Mouse (Mus musculus): ENCODE data around the gene Cep295nl.

Gene Cep295nl

DNA sequence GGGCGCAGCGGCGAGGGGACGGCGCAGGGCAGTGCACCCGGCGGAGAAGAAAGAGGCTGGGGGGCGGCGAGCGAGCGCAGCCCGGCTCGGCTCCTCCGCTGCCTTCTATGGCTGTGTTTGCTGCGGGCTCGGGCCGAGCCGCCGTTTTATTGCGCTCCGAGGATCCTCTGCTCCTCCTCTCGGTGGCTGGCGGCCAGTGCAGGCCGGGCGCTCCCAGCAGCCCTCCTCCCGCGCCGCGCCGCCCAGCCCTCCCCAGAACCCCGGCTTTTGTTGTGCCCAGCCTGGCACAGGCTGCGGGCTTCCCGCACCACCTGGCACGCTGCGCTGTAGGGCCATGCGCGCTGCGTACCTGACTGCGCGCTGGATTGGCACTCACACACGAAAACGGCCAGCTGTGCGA lies 12.9 kb upstream of the Cep295nl start:
- no peak for DNase-seq (ENCODE audit: low read depth, low spot score)

DNA sequence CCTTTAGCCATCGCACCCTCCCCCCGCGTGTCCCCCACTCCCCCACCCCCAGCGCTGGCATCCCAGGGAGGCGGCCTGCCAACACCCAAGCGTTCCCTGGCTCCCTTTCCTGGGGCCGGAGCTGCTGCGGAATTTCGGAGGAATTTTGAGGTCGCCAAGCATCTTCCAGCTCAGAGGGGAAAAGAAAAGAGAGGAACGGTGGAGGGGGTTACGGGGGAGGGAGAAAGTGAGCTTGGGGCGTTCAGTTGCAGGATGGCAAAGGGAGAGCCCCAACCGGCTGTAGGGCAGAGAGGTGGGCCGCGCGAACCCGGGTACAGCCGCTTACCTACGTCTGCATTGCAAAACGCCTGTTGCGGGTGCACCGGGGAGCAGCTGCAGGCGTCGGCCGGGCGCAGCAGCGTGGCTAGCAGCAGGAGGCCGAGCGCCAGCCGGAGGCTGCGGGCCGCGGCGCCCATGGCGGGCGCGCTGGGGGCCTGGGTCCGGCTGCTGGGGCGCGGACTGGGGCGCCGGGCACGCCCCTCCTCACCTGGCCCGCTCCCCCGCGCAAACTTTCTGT lies 12.4 kb upstream of the Cep295nl start:
- DNase-seq (ENCODE audit: low read depth, low spot score), result no peak

DNA sequence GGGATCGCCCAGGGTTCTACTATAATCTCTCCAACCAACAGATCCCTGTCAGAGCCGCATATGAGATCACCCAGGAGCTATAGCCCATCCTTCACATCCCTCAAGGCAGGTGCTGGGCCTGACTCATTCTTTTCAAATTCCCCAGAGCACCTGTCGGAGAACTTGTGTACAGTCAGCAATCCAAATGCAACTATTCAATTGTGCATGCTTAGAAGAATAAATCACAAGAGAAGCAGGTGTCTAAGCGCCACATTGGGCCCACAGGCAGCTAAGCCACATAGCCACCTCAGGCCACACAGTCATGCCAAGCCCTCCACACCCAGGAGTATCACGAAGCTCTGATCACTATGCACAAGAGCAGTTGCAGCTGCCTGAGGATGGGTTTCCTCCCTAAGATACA lies 7.2 kb upstream of the Cep295nl start:
- DNase-seq (ENCODE audit: low read depth, low spot score), result no peak

DNA sequence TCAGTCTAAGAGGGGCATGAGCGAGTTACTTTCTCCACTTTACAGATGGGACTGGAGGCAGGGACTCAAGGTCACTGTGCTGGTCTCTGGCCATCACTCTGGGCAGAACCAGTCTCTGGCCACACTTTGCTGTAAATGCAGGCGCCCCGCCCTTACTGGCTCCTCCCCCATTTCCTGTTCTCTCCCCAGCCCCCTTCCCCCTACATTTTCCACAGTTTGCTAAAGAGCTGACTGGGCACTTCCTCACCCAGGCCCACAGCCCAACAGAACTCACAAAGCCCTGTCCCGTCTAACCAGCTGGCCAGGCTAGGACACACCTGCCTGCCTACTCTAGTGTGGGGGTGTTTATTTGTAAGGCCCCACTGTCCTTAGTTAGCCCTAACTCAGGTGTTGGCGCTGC lies 6.6 kb upstream of the Cep295nl start:
- no peak for DNase-seq (ENCODE audit: low read depth, low spot score)

DNA sequence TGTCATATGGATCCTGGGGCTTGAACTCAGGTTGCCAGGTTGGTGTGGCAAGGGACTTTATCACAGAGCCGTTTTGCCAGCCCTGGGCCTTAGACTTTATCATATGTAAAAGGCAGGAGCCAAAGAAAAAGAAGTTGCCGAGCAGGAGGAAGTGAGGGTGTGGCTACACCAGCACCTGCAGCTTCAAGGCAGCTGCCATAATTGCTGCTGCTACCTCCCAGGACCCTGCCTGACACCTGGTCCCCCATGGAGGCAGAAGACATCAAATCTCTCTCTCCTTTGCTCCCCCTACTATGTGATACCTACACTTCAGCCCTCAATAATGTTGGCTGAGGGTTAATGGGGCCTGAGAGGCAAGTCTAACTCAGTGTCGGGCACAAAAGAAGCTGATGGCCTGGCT lies 6.1 kb upstream of the Cep295nl start:
- DNase-seq (ENCODE audit: low read depth, low spot score), result no peak

DNA sequence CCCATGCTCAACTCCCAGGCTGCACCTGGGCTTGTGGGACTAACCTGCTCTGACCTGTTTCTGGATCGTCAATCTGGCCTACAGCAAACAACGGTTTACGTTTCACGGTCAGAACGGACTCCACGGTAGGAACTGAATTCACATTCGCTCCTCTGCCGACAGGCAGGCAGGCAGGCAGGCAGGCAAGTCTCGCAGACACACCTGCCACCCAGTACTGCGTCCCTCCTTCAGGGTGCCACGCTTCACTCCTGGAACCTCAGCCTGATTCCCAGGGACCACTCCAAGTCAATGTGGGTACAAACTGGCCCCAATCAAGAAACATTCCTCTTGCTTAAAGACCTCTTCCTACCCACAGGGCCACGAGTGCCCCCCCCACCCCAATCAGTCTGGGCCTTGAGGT lies 5.6 kb upstream of the Cep295nl start:
- no peak for DNase-seq (ENCODE audit: low read depth, low spot score)

DNA sequence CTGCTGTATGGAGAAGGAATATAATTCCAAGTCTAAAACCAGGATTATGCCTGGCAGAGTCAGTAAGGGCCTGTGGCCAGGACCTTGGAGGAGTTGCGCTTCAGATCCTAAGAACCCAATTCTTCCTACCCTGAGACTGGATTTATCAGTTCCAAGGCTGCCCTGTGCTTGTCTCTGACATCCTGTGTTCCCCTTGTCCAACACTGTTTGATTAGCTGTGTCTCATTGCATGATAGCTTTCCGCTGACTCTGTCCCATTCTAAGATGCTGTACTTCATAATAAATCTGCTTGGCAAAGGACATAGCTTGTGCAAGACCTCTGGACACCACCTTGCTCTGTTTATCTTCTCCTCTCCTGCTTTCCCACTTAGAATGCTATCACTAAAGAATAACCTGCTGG lies 5.1 kb upstream of the Cep295nl start:
- no peak for DNase-seq (ENCODE audit: low read depth, low spot score)

DNA sequence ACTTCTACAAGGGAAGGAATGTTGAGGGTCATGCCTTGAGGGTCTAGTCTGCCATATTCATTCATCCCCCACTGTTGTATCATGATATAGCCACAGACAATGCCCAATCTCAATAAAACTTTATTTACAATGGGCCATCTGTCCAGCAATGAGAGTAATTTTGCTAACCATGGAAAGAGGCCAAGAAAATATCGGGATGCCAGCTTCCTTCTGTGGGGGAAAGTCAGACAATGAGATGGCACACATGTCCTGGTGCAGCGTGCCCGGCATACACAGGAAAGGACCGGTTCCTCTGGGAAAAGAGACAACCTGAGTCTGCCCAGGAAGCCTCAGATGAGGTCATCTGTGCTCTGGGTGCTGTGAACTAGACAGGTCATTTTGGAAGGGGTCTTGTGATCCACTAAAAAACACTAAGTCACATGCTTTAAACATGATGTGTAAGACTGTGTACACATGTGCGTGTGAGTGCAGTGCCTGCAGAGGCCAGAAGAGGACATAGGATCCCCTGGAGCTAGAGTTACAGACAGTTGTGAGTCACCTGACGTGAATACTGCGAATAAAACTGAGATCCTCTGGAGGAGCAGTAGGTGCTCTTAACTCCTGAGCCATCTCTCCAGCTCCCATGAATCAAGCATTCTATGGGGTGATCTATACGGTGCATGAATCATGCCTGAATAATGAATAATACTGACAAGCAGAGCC lies 4.2 kb upstream of the Cep295nl start:
- DNase-seq (ENCODE audit: low read depth, low spot score), result no peak

DNA sequence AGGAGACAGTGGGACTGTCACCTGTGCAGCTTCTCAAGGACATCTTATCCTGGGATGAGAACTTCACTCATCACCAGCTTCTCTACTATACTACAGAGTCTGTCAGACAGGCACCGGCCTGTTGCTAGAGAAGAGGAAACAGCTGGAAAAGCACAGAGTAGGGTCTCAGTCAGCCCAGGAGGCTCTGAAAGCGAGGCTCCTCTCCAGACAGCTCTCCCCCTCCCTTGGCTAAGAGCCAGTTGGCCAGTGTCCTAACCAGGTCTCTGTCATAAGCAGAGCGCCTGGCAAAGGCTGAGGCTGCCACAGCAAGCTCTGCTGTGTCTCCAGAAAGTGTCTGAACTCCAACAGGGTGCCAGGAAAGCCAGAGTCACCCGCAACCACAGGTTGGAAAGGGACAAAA lies 3.4 kb upstream of the Cep295nl start:
- DNase-seq (ENCODE audit: low read depth, low spot score), result no peak

DNA sequence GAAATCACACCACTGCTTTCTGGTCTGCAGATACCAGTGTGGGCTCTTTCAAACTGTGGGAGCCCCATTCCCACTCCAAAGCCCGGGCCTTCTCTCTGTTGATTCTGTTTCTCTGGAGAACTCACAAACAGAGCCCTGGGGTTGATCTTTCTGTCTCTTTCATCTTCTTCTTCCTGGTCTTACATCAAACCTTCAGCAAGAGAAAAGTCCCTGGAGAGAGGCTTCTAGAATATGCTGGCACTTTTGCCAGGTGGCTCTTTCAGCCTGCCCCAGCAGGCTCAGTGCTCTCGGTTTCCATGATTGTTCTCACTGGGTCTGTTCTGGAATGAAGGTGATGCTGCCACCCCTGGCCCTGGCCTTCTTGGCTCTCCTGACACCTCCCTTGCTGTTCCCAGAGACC lies 1.3 kb upstream of the Cep295nl start:
- no peak for DNase-seq (ENCODE audit: low read depth, low spot score)

DNA sequence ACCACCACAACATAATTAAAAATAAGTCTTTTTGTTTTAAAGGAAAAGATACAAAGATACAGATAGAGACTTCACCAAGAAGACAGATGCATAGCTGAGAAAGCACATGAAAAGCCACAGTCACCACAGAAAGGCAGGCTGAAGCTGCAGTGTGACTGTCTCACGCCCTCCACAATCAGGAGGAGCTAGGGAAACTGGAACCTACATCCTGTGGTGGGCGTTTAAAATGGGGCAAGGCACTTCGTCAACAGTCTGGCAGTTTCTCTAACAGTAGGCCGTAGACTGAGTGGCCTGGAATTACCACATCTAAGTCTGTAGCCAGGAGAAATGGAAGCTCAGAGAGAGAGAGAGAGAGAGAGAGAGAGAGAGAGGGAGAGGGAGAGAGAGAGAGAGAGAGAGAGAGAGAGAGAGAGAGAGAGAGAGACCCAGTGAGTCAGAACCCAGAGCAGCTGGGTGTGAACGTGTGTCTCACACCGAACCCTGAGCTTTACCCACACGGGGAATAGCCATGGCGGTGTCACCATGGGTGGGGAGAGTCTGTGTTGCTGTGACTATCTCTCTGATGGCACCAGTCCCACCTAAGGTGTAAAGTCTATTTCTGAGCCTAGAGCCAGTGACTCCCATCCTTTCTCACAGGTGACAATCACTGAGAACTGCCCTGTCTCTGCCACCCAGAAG lies 4.7 kb downstream of the Cep295nl start:
- DNase-seq (ENCODE audit: low read depth, low spot score), result no peak

DNA sequence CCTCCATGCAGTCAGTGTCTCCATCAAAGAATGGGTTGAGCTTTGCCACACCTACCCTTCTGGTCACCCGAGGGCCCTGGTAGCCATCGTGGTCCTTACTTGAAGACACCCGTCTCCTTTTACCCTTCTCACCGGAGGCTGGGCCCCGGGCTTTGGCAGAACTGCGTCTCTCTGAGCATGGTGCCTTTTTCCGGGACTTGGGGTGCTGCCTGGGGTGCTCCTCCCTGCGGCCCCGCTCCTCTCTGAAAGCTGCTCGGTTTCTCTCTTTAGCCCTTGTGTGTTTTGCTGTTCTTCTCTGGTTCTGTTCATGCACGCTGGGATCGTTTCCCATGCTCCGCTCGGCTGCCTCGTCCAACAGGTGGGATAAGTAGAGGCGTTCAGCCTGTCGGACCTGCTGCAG lies 8.9 kb downstream of the Cep295nl start:
- DNase-seq (ENCODE audit: low read depth, low spot score), result no peak

DNA sequence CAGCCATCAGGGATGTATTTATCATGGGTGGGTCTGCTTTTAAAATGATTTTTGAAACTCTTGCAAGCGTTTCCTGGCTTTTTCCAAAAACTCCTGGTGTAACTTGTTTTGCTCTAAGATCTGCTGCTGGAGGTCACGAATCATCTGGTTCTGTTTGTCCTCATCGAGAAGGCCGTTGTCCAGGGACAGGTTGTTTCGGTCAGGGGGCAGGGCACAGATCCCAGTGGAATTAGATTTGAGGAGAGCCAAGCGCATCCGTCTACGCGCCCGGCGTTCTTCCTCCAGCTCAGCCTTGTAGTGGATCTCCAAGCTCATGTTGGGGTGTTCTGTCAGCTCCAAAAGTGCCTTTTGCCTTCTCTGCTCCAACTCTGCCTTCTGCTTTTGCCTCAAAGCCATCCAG lies 9.9 kb downstream of the Cep295nl start:
- no peak for DNase-seq (ENCODE audit: low read depth, low spot score)

DNA sequence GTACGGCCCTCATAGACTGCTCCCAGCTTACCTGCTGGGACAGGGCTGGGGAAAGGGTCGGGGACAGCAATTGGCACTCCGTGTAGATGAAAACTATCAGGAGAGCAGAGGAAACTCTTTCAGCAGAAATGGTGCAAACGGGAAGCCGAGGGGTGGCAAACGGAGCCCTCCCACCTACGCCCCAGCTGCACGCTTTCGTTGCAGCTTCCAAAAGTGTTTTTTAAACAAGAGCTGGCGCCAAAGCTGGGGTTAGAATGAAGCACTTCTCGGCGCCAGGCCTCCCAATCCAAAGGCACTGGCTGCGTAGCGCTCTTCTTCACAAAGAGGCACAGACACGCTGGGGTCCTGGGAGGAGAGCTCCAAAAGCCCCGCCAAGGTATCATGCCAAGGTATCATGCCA lies 11.5 kb downstream of the Cep295nl start:
- DNase-seq (ENCODE audit: low read depth, low spot score), result no peak

DNA sequence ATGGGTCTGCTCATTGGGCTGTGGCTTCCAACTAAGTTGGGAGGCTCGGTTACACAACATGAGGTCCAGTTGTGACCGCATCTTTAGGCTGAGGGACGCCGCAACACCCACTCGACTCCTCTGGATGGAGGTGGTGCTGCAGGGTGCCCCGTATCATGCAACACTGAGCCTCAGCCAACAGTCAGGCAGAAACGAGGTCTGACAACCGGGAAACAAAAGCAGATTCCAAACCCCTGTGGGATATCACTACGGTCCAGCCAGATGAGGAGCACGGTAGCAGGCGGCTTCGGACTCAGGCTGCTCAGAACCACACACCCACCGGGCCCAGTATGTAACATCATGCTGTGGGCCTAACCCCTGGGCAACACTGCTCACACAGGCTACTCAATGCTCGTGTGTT lies 11.9 kb downstream of the Cep295nl start:
- no peak for DNase-seq (ENCODE audit: low read depth, low spot score)

DNA sequence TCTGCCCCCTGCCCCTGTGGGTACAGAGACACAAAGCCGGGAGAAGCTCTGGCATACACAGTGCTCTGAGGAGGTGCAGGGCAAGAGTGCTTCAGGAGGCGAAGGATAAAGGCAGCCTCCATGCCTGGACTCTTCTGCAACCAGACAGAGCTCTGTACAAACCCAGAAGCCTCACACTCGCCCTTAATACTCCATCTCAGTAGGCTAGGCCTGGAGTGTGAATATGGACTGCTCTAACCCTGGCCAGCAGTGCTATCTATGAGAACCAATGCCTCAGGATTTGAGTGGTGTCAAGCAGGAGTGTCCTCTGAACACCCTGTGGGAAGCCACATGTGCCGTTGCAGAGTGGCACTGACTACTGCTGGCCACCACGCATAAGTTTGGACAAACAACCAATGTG lies 13.4 kb downstream of the Cep295nl start:
- no peak for DNase-seq (ENCODE audit: low read depth, low spot score)

DNA sequence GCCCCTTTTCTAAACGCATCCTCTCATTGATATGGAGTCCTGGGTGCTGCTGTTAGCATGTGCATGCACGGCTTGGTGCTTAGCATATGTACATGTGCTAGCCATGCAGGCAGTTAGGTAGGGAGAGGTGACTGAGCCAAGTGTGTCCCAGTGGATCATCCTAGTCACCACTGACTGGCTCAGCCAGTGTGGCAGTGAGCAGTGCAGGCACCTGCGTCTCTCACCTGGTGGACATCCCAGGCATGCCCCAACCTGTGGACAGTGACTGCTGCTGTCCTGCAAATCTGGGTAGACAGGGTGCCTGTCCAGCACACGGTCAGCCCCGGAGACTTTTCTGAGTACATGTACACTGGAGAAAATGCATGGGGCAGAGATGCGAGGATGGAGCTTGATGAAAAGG lies 13.8 kb downstream of the Cep295nl start:
- no peak for DNase-seq (ENCODE audit: low read depth, low spot score)

DNA sequence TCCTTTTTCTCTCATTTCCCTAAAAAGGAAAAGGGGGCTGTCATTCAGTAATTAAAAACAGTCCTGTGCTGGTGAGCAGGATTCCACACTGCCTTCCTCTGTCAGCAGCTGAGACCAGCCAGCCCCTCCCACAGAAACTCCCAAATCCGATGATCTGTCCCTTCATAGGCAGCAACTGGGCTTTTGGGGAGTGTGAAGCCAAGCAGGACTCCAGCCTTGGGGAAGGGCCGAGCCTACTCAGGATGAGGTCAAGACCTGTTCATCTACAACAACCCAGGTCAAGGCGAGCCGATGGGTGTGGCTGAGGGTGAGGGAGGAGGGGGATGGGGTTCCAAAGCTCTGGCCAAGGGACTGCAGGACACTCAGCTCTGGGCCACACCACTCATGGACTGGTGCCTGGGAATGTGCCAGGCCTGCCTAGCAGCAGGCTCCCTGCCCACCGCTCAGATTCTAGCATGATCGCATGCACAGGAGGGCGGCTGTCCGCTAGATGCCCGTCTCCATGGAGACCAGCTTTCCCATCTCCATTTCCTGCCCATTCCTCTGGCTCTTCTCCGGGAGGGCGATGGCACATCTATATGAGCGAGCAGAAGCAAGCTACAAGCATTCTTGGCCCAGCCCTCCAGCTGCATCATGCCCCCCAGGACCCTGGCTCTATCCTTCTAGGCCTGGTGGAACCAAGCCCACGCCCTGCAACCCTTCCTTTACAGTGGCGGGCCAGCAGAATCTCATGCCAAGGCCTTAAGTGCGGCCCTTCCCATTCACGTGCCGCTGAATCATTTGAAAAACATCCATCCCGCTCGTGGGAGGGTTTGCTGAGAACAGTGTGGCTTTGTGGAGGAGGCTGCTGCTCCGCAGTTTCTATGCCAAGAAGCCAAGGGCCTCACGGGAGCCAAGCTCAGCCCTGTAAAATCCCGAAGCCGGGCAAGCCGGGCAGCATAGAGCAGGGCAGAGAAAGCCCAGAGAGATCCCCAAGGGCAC lies 15.0 kb downstream of the Cep295nl start:
- DNase-seq (ENCODE audit: low read depth, low spot score), result no peak

DNA sequence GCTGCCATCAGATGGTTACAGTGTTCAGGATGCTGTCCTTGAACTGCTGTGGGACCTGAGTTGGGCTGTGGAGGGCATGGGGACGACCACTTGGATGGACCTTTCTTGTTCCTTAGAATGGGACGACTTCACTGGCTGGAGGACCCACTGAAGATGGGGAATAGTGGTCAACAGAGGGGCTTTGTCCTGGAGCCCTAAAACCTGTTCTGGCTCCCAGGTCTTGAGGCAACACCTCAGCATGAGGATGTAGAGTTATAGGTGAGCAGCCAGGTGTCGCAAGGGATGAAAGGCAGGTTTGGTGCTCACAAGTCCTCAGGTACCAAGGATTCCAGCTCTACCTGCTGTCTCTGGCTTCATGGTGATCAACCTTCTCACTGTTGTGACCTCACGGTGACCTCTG lies 15.8 kb downstream of the Cep295nl start:
- no peak for DNase-seq (ENCODE audit: low read depth, low spot score)

DNA sequence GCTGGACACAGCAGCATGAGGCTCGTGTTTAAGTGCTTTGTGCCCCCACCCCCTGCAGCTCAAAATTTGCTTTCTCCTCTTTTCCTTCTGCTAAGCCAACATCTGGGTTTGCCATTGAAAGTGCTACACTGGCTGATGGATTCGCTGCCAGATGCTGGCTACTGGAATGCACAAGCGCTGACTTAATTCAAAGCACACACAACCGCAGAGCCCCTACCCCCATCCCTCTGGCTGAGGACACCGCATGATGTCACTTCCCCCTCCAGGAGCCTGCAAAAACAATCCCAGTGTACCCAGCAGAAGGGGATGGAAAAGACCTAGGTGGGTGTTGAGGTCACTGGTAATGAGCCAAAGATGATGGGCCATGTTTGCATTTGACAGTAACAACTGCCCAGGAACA lies 17.8 kb downstream of the Cep295nl start:
- DNase-seq (ENCODE audit: low read depth, low spot score), result no peak

DNA sequence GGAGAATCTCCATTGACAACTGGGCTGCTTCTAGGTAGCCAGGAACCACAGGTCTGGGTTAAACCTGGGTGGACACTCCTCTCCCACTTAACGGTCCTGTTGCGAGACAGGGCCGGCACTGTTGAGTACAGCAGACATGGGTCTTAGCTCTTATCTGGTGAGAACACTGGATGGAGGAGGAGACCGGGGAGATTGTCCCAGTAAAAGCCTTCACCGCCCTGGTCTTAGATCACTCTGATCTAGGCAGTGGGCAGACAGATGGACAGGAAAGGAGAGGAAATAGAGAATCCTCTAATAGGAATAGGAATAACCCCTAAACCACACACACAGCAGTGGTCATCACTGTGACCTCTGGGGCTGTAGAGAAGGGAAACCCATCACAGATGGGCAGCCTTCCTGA lies 18.3 kb downstream of the Cep295nl start:
- DNase-seq (ENCODE audit: low read depth, low spot score), result no peak

DNA sequence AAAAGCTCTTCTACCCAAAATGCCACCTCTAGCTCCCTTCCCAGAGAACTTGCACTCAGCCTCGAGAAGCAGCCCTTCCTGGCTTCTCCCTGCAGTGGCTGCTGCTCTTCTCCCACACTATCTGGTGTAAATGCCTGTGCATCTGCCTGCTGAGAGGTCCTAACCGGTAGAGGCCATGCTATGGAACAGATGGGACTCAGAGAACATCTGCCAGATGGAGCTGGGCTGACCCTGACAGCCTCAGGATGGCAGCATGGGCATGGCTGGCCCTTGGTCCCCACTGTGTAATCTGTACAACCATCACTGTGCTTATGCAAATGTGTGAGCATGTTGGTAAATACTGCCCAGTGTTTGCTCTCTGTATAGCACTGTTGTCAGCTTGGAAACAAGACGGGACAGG lies 19.7 kb downstream of the Cep295nl start:
- no peak for DNase-seq (ENCODE audit: low read depth, low spot score)

Data from c-Kit-negative CD71-positive TER-119-positive erythroid progenitor cells, embryonic 14.5 days (primary cell).